Mouse (Mus musculus): ENCODE data around the gene Coq8b.

DNA sequence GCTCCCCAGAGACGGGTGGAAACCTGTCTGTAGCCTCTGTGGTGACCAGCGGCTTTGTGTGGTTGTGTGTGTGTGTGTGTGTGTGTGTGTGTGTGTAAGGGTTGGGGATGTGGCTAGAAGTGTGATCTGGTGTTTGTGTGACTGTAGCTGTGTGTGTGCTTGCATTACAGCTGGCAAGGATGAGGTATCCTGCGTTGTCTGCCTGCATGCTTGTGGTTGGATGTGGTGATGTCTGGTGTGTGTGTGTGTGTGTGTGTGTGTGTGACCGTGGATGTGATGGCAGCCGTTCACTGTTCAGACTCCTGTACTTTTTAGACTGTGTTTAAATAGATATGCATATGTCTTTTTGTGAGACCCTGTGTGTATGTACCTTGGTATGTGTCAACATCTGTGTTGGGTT lies 26.9 kb downstream of the Coq8b start:
- TF ChIP-seq POLR2A (IDR thresholded peaks at IDR 0.05; ENCODE audit: extremely low read depth, insufficient read depth, low read length) (0 out of 2 replicates have a peak, but pooled peaks have one; percentile 38), CTCF (IDR thresholded peaks at IDR 0.05; ENCODE audit: extremely low read depth, insufficient read depth, low read length) (no peak)
